Mouse (Mus musculus) adrenal gland, postnatal 10 days (tissue): ENCODE measurements around the gene Garem2. TPM values are rescaled to one million over a fixed set of nuclear protein-coding genes. Genes with fewer than 3 reads are reported as not detected.

ENCODE experiments used
- DNase-seq: peaks from one replicate; pipeline ENCODE4 v3.0.0; 2021; ENCODE audit warnings: mixed read lengths
- total RNA-seq, 2 experiments: library from RNA; stranded (reverse); gene quantifications; 2 replicates each; pipeline ENCODE4 v1.2.3; 2021

Gene Garem2
- total RNA-seq, 2 experiments from 2014 or later = 0.12 to 0.30 TPM

DNA sequence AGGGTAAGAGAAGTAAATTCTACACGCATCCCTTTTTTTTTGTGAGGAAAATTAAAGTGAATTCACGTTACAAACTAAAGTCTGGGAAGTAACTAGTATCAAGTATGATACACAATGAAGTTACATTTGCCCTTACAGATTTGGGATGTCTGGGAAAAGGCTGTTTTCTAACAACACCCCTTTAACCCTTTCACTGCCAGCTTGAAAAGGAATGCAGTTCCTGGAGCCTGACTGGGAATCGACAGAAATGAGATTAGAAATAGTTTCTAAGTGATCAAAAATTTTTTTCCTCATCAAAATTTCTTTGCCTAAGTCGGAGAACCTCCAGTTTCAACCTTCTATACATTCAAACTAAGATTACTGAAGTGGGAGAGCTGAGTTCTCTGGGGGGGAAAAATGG, 49.1 kb downstream of the Garem2 start:
- DNase-seq = no peak

DNA sequence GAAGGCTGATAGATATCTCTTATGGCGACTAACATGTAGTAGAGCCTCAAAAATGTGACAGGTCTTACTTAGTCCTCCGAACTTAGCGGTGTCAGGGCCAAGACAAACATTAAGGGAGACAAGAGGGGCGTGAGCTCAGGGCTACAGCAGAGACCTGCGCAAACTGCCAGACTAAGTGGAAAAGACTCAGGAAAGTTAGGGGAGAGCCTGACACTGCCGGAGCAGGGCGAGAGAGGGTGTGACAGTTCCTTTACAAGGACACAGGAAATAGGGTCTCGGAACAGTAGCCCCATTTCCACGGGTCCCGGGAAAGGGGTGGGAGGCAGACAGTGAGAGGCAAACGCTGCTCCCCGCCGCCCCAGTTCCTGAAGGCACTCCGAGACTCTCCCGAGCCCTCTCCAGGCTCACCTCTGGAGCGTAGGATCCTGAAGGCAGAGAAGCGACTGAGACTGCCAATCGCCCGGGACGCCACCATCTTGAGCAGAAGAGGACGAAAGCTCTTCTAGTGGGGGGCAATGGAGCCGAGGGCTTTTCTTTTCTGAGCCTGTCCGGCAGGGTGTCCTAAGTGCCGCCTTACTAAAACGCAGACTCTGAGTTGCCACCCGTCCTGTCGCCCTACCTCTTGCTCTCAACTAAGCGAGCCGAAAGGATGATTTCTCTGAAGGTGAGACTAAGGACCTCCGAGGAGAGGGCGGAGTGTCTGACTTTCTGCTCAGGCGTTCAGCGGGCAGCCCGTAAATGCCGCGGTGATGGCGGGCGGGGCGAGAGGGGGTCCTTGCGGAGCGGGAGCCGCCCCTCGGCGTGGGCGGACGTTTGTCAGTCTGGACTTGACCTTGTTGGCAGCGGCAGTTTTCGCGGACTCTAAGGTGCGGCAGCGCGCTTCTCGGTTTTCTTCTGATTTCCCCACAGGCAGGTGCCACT, 49.8 kb downstream of the Garem2 start, which contains the start of the genes Hadha and Hadhb:
Gene Hadha (minus strand): TSS at position 689 of the 921 bp plus-strand sequence.
Gene Hadhb (plus strand): TSS at position 775 of the 921 bp plus-strand sequence.
- DNase-seq = peak; percentile 96

DNA sequence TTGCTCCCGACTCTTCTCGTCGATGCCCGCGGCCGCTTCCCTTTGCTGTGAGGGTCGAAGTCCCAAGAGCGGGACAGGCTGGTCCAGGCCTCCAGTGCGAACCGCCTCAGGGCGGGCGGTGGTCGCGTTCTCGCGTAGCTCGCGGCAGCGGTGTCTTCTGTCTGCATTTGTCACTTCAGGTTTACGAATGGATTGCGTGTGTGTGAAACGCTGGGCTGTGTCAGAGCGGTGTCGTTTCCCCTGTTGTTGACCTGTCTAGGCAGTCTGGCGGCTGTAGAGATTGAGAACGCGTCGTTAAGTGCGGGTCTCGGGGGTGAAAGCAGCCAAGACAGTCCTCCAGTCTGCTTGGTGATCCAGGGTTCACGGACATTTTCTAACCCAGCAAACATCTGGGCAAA, 50.4 kb downstream of the Garem2 start:
- DNase-seq = no peak

DNA sequence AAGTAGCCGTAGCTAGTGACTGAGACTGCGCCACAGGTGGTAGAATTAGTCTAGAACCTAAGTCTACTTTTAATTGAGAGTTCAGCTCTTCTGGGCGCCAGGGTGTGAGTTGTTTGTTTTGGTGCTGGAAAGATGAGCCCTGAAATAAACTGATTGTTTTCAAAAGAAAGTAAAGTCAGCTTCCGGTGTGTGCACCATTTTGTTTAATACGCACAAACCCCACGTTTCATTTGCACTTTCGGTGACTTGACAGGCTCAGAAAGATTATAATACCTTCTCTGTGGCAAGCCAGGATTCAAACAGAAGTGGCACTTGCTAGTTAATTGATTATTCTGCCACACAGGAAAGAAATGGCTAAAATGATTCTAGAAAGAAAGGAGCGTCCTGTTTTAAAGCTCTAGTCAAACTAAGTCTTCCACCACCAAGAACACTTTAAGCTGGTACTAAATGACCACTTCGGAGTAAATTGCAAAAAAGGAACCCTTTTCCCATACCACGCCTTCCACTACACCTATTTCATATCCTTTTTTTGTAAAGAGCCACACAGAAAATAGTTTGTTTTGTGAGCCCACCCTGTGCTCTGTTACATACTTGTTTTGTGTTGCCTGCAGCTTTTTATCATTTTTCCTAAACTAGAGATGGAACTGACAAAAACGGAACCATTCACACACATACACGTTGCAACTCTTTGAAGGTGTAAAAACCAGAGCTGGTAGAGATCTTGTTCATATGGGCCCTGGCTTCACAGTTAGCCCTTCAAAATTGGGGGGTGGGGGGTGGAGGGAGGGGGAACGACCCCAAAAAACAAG, 51.1 kb downstream of the Garem2 start:
- DNase-seq = no peak

DNA sequence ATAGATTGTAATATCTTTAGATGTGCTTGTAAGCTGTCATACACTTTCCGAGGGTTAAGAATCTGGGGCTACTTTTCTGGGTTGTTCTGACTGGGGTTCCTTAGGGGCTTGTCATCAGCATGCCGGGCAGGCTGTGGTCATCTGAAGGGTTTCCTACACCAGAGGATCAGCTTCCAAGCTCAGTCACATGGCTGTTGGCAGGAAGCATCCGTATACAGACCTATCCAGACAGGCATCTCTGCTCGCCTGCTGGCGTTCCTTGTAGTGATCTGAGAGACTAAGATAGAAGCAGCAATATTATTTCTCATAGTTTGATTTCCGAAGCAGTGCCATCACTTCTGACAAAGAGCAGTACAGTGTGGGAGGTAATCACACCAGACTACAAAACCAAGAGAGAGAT, 54.6 kb downstream of the Garem2 start:
- DNase-seq = no peak

DNA sequence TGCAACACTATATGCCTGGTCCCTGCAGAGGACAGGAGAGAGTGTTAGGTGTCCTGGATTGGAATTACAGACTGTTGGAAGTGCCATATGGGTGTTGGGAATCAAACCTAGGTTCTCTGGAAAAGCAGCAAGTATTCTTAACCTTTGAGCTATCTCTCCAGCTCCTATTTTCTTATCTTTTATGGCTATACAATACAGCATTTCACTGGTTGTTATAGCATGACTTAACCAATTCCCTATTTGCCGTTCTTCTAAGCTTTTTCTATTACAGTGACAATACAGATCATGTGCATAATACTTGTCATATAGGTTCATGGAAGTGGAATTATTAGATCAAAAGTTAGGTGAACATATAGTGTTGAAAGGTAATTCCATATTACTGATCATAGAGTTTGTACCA, 56.9 kb downstream of the Garem2 start:
- DNase-seq = no peak

DNA sequence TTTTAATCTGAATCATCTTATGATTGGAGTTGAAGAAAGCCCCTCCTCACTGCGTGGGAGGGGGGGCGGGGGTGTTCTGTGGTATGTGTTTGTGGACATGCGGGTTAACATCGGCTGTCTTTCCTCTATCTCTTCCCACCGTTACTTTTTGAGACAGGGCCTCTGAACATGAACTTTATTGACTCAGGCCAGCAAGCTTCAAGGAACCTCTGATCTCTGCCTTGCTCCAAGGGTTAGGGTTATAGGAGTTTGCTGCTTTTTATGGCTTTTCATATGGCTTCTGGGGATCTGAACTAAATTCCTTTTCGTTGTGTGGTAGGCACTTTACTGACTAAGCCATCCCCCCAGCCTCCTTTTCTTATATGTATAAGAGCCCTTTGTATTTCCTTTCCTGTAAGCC, 57.4 kb downstream of the Garem2 start:
- DNase-seq = no peak

DNA sequence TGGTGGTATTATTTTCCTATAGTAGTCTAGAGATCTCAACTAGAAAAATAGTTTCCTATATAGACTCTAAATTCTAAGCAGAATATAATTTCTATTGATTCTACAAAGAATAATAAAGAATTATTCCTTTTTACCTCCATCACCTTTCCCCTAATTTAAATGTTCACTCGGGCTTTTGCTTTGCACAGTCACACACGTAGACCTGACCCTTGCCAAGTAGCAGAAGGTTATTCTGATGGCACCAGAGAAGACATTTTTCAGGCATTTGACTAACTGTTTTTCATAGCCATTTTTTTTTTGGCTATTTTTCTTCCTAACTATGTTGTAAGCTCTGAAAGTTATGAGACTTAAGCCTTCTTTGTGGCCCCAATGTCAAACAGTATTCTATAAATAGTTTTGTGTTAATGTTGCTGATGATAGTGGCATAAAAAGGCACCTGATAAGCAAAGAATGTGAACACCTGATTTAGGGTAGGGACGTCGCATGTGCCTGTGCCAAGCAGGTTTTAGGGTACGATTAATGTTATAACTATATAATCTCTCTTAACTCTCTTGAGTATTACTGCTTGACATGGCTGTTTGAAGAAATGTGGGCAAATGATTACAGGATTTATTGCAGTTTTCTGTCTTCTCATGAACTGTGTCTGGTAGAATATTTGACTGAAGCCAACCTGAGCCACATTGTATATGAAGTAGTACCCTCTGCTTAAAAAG, 60.4 kb downstream of the Garem2 start:
- DNase-seq = no peak

Other genes with a start within 250 kb of the Garem2 start
- gene Il6, start 92.0 kb upstream of the Garem2 start, total RNA-seq = not detected
- 10 to 100 TPM; 44.9 to 52.1 TPM for gene Tyms, start 31.5 kb upstream of the Garem2 start, total RNA-seq
- not detected for gene 3110082J24Rik, start 925 bp downstream of the Garem2 start, total RNA-seq
- gene Hadha, start 50.0 kb downstream of the Garem2 start, total RNA-seq = 100 to 1,000 TPM; 921 to 997 TPM
- 1,000 to 10,000 TPM; 1,471 to 1,600 TPM for gene Hadhb, start 50.1 kb downstream of the Garem2 start, total RNA-seq
- gene Adgrf3, start 100.6 kb downstream of the Garem2 start, total RNA-seq = under 1 TPM; 0.30 to 0.58 TPM
- gene Selenoi, start 127.4 kb downstream of the Garem2 start, total RNA-seq = 10 to 100 TPM; 20.4 to 20.7 TPM
- under 1 TPM; 0.21 to 0.42 TPM for gene Drc1, start 176.2 kb downstream of the Garem2 start, total RNA-seq